Mouse (Mus musculus): ENCODE results near the gene Cfap99. TPM values are rescaled to one million over a fixed set of nuclear protein-coding genes. Genes with fewer than 3 reads are reported as not detected.

The Cfap99 gene
- polyA plus RNA-seq, 1 experiment from 2014 or later: 0.15 TPM

GRCm38 (mm10) chr5:34369341-34370021 is 81.1 kb downstream of the Cfap99 start, which contains the start of gene Fam193a:
Gene Fam193a (plus strand): TSS chr5:34369933.
- H3K27me3 ChIP-seq (ENCODE audit: control insufficient read depth, insufficient read depth, low read length): no peaks in the 10 kb centered on the region
- DNase-seq (ENCODE audit: low spot score) (peak; percentile 98), ATAC-seq (ENCODE audit: low FRiP score) (peak; percentile 99)
- no peaks in the 10 kb centered on the region; the same call in 1 of the 2 replicates for H3K36me3 ChIP-seq (replicated peaks; ENCODE audit: control insufficient read depth, insufficient read depth)
- peak within 1 kb of the TSS; percentile 86 for H3K27ac ChIP-seq
- H3K4me2 ChIP-seq (replicated peaks): peak within 1 kb of the TSS; percentile 69
- peak within 1 kb of the TSS; percentile 93 for H3K4me3 ChIP-seq (replicated peaks; ENCODE audit: low read length)
- H3K9me3 ChIP-seq (ENCODE audit: control insufficient read depth, low read length): no peaks in the 10 kb centered on the region
- WGBS: under 1% methylated on average over 43 of the region's 64 CpGs
- H3K9ac ChIP-seq: peak within 1 kb of the TSS; percentile 94
- H3K4me1 ChIP-seq (replicated peaks; ENCODE audit: control insufficient read depth, insufficient read depth, low read length): peaks cover 27% of the 10 kb centered on the region

GRCm38 (mm10) chr5:34370022-34370823 is 81.8 kb downstream of the Cfap99 start:
- Histone ChIP-seq H3K27ac (peak overlapping the region; percentile 86), H3K4me1 (replicated peaks; ENCODE audit: control insufficient read depth, insufficient read depth, low read length) (peaks cover 27% of the 10 kb centered on the region), H3K4me3 (replicated peaks; ENCODE audit: low read length) (peak overlapping the region; percentile 93), H3K4me2 (replicated peaks) (peak overlapping the region; percentile 69), H3K27me3 (ENCODE audit: control insufficient read depth, insufficient read depth, low read length) (no peaks in the 10 kb centered on the region), H3K9ac (peak overlapping the region; percentile 94), H3K9me3 (ENCODE audit: control insufficient read depth, low read length) (no peaks in the 10 kb centered on the region), H3K36me3 (replicated peaks; ENCODE audit: control insufficient read depth, insufficient read depth) (no peaks in the 10 kb centered on the region; the same call in 1 of the 2 replicates)
- under 1% methylated on average over 44 of the region's 114 CpGs for WGBS
- DNase-seq (ENCODE audit: low spot score): no peak
- ATAC-seq (ENCODE audit: low FRiP score): 0 out of 2 replicates have a peak, but pooled peaks have one; percentile 4

- DNase-seq (ENCODE audit: low spot score) (no peak), ATAC-seq (ENCODE audit: low FRiP score) (no peak)
- no peaks in the 10 kb centered on the region for H3K36me3 ChIP-seq (replicated peaks; ENCODE audit: control insufficient read depth, insufficient read depth)
- peak overlapping the region; percentile 86 for H3K27ac ChIP-seq
- H3K9me3 ChIP-seq (ENCODE audit: control insufficient read depth, low read length): no peaks in the 10 kb centered on the region
- peaks cover 27% of the 10 kb centered on the region for H3K4me1 ChIP-seq (replicated peaks; ENCODE audit: control insufficient read depth, insufficient read depth, low read length)
- no peaks in the 10 kb centered on the region for H3K27me3 ChIP-seq (ENCODE audit: control insufficient read depth, insufficient read depth, low read length)
- peak overlapping the region; percentile 69 for H3K4me2 ChIP-seq (replicated peaks)
- H3K4me3 ChIP-seq (replicated peaks; ENCODE audit: low read length): peak overlapping the region; percentile 93
- WGBS: 28% methylated on average over 8 of the region's 8 CpGs
- H3K9ac ChIP-seq: peak overlapping the region; percentile 94
Measured at GRCm38 (mm10) chr5:34370840-34371239, 82.4 kb downstream of the Cfap99 start.

- peaks cover 27% of the 10 kb centered on the region for H3K4me1 ChIP-seq (replicated peaks; ENCODE audit: control insufficient read depth, insufficient read depth, low read length)
- no peaks in the 10 kb centered on the region for H3K9me3 ChIP-seq (ENCODE audit: control insufficient read depth, low read length)
- peak overlapping the region; percentile 69 for H3K4me2 ChIP-seq (replicated peaks)
- H3K36me3 ChIP-seq (replicated peaks; ENCODE audit: control insufficient read depth, insufficient read depth): no peaks in the 10 kb centered on the region
- H3K27ac ChIP-seq: no peak overlapping the region
- ATAC-seq (ENCODE audit: low FRiP score) (no peak), DNase-seq (ENCODE audit: low spot score) (no peak)
- no peaks in the 10 kb centered on the region for H3K27me3 ChIP-seq (ENCODE audit: control insufficient read depth, insufficient read depth, low read length)
- H3K9ac ChIP-seq: no peak overlapping the region
- H3K4me3 ChIP-seq (replicated peaks; ENCODE audit: low read length): no peak overlapping the region
Measured at GRCm38 (mm10) chr5:34372141-34372540, 83.7 kb downstream of the Cfap99 start.

- H3K9ac ChIP-seq: peak overlapping the region; percentile 8; the same call in 1 of the 2 replicates
- DNase-seq (ENCODE audit: low spot score) (no peak), ATAC-seq (ENCODE audit: low FRiP score) (no peak)
- no peaks in the 10 kb centered on the region for H3K36me3 ChIP-seq (replicated peaks; ENCODE audit: control insufficient read depth, insufficient read depth)
- H3K9me3 ChIP-seq (ENCODE audit: control insufficient read depth, low read length): no peaks in the 10 kb centered on the region
- no peaks in the 10 kb centered on the region for H3K27me3 ChIP-seq (ENCODE audit: control insufficient read depth, insufficient read depth, low read length)
- H3K27ac ChIP-seq: no peak overlapping the region
- H3K4me3 ChIP-seq (replicated peaks; ENCODE audit: low read length): no peak overlapping the region
- H3K4me2 ChIP-seq (replicated peaks): peak overlapping the region; percentile 69; the same call in 1 of the 2 replicates
- H3K4me1 ChIP-seq (replicated peaks; ENCODE audit: control insufficient read depth, insufficient read depth, low read length): peaks cover 27% of the 10 kb centered on the region
Measured at GRCm38 (mm10) chr5:34372541-34372940, 84.1 kb downstream of the Cfap99 start.

Other genes starting within 250 kb of the Cfap99 start
- gene Poln, start 119.2 kb upstream of the Cfap99 start, polyA plus RNA-seq (2014; fragmentation: Nextera tagmentation; extraction: Ambion mirVana): 0.47 and 0.98 TPM in 2 replicates
- 12.1 and 14.1 TPM in 2 replicates for gene Haus3, start 119.1 kb upstream of the Cfap99 start, polyA plus RNA-seq (2014; fragmentation: Nextera tagmentation; extraction: Ambion mirVana)
- gene Mxd4, start 100.9 kb upstream of the Cfap99 start, polyA plus RNA-seq (2014; fragmentation: Nextera tagmentation; extraction: Ambion mirVana): 32.9 and 34.1 TPM in 2 replicates
- gene Zfyve28, start 151 bp upstream of the Cfap99 start, polyA plus RNA-seq (2014; fragmentation: Nextera tagmentation; extraction: Ambion mirVana): 3.8 and 4.6 TPM in 2 replicates
- gene Rnf4, start 47.7 kb downstream of the Cfap99 start, polyA plus RNA-seq (2014; fragmentation: Nextera tagmentation; extraction: Ambion mirVana): 139 and 147 TPM in 2 replicates
- 18.0 and 19.2 TPM in 2 replicates for gene Fam193a, start 81.3 kb downstream of the Cfap99 start, polyA plus RNA-seq (2014; fragmentation: Nextera tagmentation; extraction: Ambion mirVana)
- gene Tnip2, start 225.4 kb downstream of the Cfap99 start, polyA plus RNA-seq (2014; fragmentation: Nextera tagmentation; extraction: Ambion mirVana): 10.1 and 10.5 TPM in 2 replicates
- 18.7 and 21.4 TPM in 2 replicates for gene Sh3bp2, start 237.2 kb downstream of the Cfap99 start, polyA plus RNA-seq (2014; fragmentation: Nextera tagmentation; extraction: Ambion mirVana)